Mouse (Mus musculus): ENCODE measurements at regions not wholly inside any gene's neighbourhood (a gene's known extent, or its start where the extent isn't known, plus 50 kb on each side); places are given as distances from the start of the nearest gene placed in this dataset.
A peak's percentile ranks its signal among the peaks of the same experiment; 100 is the strongest.

- no peak for DNase-seq
- intact Hi-C loops (cut with DNase I; ENCODE audit: low total_unique reads) = no loop called here
Observed at GRCm38 (mm10) chr12:17481687-17482086, 62.9 kb upstream of the Odc1 start.

- DNase-seq = no peak
- intact Hi-C loops (cut with DNase I; ENCODE audit: low total_unique reads) = no loop called here
Observed at GRCm38 (mm10) chr12:17482196-17482595, 62.4 kb upstream of the Odc1 start.

- intact Hi-C loops (cut with DNase I; ENCODE audit: low total_unique reads) = no loop called here
- DNase-seq = peak; percentile 55
Observed at GRCm38 (mm10) chr12:17484448-17484847, 60.1 kb upstream of the Odc1 start.

DNA sequence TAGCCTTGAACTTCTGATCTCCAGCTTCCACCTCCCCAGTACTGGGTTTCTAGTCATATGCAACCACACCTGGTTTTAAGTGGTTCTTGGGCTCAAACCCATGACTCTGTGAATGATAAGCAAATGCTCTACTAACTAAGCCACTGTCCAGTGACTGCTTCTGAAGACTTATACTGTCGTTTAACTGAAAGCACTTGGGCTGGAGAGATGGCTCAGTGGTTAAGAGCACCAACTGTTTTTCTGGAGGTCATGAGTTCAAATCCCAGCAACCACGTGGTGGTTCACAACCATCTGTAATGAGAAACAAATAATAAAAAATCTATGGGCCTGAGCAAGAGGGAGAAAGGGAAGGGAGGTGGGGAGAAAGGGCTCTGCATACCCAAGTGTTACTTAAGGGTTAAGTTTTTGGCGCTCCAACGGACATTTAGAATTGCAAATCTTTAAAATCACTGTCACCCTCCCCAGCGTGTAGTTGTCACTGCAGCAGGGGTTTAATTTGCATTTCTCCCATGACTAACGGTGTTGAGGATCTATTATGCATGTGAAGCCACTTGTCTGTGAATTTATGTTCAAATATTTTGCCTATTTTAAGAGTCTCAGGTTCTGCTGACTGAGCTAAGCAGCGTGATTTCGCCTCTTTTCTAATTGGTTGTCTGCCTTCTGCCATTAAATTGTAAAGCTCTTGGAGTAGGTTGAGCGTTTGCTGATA is 58.4 kb upstream of the Odc1 start:
- DNase-seq = no peak

DNA sequence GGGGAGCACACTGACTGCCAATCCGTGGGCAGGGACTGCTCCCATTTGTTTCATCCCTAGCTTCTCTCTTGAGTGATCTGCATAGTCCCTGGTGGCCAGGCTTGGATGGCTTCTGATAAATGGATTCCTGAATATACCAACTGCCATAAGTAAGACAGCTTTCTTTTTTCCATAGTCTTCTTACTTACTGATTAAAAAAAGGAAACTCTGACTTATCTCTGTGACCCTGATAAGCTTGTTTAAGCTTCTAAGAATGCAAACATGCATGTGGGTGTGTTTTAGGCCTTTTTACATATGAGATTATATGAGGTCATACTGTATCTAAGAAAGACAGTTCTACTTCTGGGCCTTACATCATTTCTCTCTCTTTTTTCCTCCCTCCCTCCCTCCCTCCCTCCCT is 57.3 kb upstream of the Odc1 start:
- intact Hi-C loops (cut with DNase I; ENCODE audit: low total_unique reads) = no loop called here
- no peak for DNase-seq

More for the DNA sequence above, 58.4 kb upstream of the Odc1 start:
- intact Hi-C loops (cut with DNase I; ENCODE audit: low total_unique reads) = no loop called here

DNA sequence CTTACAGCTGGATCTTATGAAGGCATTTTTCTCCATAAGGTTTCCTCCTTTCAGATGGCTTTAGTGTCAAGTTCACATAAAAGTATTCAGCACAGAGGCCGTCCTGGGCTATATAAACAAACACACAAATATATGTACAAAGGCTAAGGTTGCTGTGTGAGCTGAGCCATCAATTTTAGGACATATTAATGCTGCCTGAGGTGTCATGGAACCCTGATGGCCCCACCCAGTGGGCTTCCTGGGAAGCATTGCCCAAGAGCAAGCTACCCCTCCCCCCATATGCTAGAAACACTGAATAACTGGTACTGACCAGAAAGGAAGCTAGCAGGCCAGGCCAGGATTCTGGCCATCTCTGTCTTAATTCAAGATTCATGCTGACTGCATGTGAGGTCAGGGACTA is 56.4 kb upstream of the Odc1 start:
- no peak for DNase-seq
- intact Hi-C loops (cut with DNase I; ENCODE audit: low total_unique reads) = no loop called here

DNA sequence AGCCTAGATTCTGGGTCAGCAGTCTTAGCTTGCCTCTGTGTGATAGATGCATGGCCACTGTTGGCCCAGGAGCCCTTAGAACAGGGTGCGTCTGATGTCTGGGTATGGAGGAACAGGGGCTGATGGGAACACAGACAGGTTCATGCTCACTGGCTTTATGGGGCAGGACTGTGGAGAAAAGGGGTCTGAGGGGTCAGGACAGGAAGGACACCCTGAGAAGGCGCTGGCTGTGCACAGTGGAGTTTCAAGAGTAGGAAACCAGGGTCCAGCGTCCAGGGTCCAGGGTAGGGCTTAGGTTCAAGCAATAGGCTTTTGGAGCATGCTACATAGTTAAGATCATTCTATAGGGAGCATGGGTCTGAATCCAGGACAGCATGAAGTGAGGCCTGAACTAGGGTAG is 54.6 kb upstream of the Odc1 start:
- intact Hi-C loops (cut with DNase I; ENCODE audit: low total_unique reads) = no loop called here
- DNase-seq = no peak

DNA sequence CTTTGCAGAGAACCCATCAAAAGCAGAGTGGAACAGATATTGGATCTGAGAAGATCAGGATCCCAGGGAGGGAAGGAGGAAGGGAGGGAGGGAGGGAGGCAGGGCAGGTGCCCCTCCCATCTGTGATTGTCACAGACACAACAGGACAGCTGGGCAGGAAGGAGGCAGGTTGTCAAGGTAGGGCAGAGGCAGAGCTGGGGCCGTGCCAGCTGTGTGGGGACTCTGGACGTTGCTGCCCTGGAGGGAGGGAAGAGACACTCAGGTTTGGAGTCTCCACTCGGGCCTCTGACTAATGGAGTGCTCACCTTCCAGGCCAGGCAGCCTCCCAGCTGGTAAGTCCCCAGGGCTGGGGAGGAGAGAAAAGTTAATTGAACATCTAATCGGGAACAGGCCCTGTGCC is 52.0 kb upstream of the Odc1 start:
- DNase-seq = no peak
- intact Hi-C loops (cut with DNase I; ENCODE audit: low total_unique reads) = no loop called here

DNA sequence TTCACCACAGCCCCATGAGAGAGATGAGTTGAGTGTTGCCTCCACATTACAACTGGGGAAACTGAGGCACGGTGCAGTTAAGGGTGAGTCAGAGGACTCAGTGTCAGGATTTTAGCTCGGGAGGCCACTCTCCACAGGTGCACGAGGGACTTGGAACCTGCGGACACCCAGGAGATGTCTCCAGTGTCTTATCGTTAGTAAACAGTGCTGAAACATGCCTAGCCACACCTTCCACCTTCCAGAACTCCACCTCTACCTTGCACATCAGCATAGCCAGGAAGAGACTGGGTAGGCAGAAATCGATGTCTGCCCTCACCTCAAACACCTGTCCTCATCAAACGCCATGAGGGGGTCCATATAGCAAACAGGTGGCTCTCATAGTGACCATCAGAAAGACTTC is 51.5 kb upstream of the Odc1 start:
- intact Hi-C loops (cut with DNase I; ENCODE audit: low total_unique reads) = no loop called here

GRCm38 (mm10) chr12:17493810-17494209 is 50.8 kb upstream of the Odc1 start:
- intact Hi-C loops (cut with DNase I; ENCODE audit: low total_unique reads) = no loop called here
- no peak for DNase-seq

More for the DNA sequence above, 51.5 kb upstream of the Odc1 start:
- no peak for DNase-seq

Data from gastrocnemius, postnatal 14 days (tissue).